Mouse (Mus musculus) myocyte (in vitro differentiated cells): ENCODE data around the gene Clcn3.

Experiments used
- CEBPB ChIP-seq: IDR thresholded peaks from 2 replicates; pipeline ENCODE4 v1.6.1; 2011; ENCODE audit warnings: mild to moderate bottlenecking, moderate library complexity; ENCODE audit not compliant: poor library complexity, insufficient read depth, severe bottlenecking
- E2F4 ChIP-seq: IDR thresholded peaks from one replicate; pipeline ENCODE4 v1.6.1; 2011; ENCODE audit warnings: mild to moderate bottlenecking, control low read depth, moderate library complexity; ENCODE audit not compliant: insufficient read depth
- MAX ChIP-seq: IDR thresholded peaks from one replicate; pipeline ENCODE4 v1.6.1; 2011; ENCODE audit warnings: low read depth, mild to moderate bottlenecking, control low read depth
- MYOD1 ChIP-seq, 3 experiments: IDR thresholded peaks; one replicate each; pipeline ENCODE4 v1.6.1; 2011; ENCODE audit warnings: control low read depth in 2 of 3, low read depth in 2 of 3, mild to moderate bottlenecking in 2 of 3, moderate library complexity in 1 of 3; ENCODE audit not compliant: insufficient read length in 2 of 3, control insufficient read depth in 1 of 3
- MYOG ChIP-seq, 3 experiments: IDR thresholded peaks; one replicate each; pipeline ENCODE4 v1.6.1; 2011; ENCODE audit warnings: control low read depth in 2 of 3, low read depth in 2 of 3, mild to moderate bottlenecking in 2 of 3; ENCODE audit not compliant: insufficient read length in 2 of 3, control insufficient read depth in 1 of 3, insufficient read depth in 1 of 3
- POLR2A ChIP-seq: IDR thresholded peaks from one replicate; pipeline ENCODE4 v1.6.1; 2011; ENCODE audit warnings: low read depth, mild to moderate bottlenecking, control low read depth, moderate library complexity; ENCODE audit not compliant: insufficient read length
- POLR2AphosphoS2 ChIP-seq: IDR thresholded peaks from one replicate; pipeline ENCODE4 v1.6.1; 2011; ENCODE audit warnings: low read depth, control low read depth; ENCODE audit not compliant: insufficient read length
- REST ChIP-seq: IDR thresholded peaks from one replicate; pipeline ENCODE4 v1.6.1; 2011; ENCODE audit warnings: mild to moderate bottlenecking, control low read depth, moderate library complexity; ENCODE audit not compliant: insufficient read depth, insufficient read length
- SRF ChIP-seq: IDR thresholded peaks from one replicate; pipeline ENCODE4 v1.6.1; 2011; ENCODE audit warnings: low read depth; ENCODE audit not compliant: control insufficient read depth, insufficient read length
- TCF12 ChIP-seq: IDR thresholded peaks from one replicate; pipeline ENCODE4 v1.6.1; 2011; ENCODE audit warnings: mild to moderate bottlenecking, control low read depth; ENCODE audit not compliant: poor library complexity, insufficient read depth, severe bottlenecking
- USF1 ChIP-seq: IDR thresholded peaks from one replicate; pipeline ENCODE4 v1.6.1; 2011; ENCODE audit warnings: low read depth, mild to moderate bottlenecking, control low read depth, moderate library complexity

GRCm38 (mm10) chr8:60890520-60890874 lies 92.6 kb downstream of the Clcn3 start:
- no peak for TF ChIP-seq POLR2A
- no peak for TF ChIP-seq MAX
- TF ChIP-seq TCF12: no peak
- TF ChIP-seq USF1: no peak
- TF ChIP-seq SRF: no peak
- TF ChIP-seq E2F4: no peak
- TF ChIP-seq MYOG (IDR thresholded peaks at IDR 0.05; ENCODE audit: control insufficient read depth in 1 of 3, insufficient read depth in 1 of 3, insufficient read length in 2 of 3, low read depth in 2 of 3): no peak
- TF ChIP-seq MYOD1 (IDR thresholded peaks at IDR 0.05; ENCODE audit: control insufficient read depth in 1 of 3, insufficient read length in 2 of 3, low read depth in 2 of 3): no peak
- no peak for TF ChIP-seq POLR2AphosphoS2
- TF ChIP-seq REST: no peak
- TF ChIP-seq CEBPB: no peak
